ENCODE assay signal across 9 mouse cellular contexts in genomic region chr8:117115676-117116446, GRCm38 (mm10). TPM values are rescaled to one million over a fixed set of nuclear protein-coding genes. Genes with fewer than 3 reads are reported as not detected.
DNase-seq lines count a peak whose midpoint lies in the region; ATAC-seq lines count a peak whose summit lies in the region.
"Had no signal": no experiment of that assay in that cellular context is flagged by ENCODE, and none has a peak within 500 bp of the region (broad histone marks: within the 10 kb centered on the region; RNA-seq: fewer than 3 reads in every experiment).

No protein-coding gene starts in this region.

- no peaks in the 10 kb centered on the region for H3K9me3 ChIP-seq in hindbrain, embryonic 16.5 days (ENCODE audit: control insufficient read depth, low read length)
- no peaks in the 10 kb centered on the region for H3K9me3 ChIP-seq in liver, embryonic 13.5 days (replicated peaks)
- no peaks in the 10 kb centered on the region for H3K9me3 ChIP-seq in neural tube, embryonic 15.5 days (replicated peaks)

- peak overlapping the region; percentile 27; the same call in 1 of the 2 replicates for H3K4me2 ChIP-seq in hindbrain, embryonic 16.5 days (ENCODE audit: low read length)
- H3K4me2 ChIP-seq in liver, embryonic 13.5 days, result peak overlapping the region; percentile 44
- peak overlapping the region; percentile 34 for H3K4me2 ChIP-seq in neural tube, embryonic 15.5 days

- H3K9ac ChIP-seq in hindbrain, embryonic 16.5 days (ENCODE audit: low read depth, low read length), result no peak overlapping the region
- 0 out of 2 replicates have a peak overlapping the region, but pooled peaks have one; percentile 10 for H3K9ac ChIP-seq in liver, embryonic 13.5 days
- no peak overlapping the region for H3K9ac ChIP-seq in neural tube, embryonic 15.5 days (replicated peaks)

- DNase-seq in 416B (ENCODE audit: low read depth), result peak; percentile 73
- peak; percentile 13 for DNase-seq in adrenal gland, postnatal 25 days
- DNase-seq in liver, embryonic 13.5 days, result peak; percentile 47
- no peak for DNase-seq in gastrocnemius, postnatal 25 days

- ATAC-seq in erythroblast, adult 5-6 weeks (replicated peaks; ENCODE audit: low FRiP score, poor library complexity, severe bottlenecking), result peak; percentile 61
- ATAC-seq in hindbrain, embryonic 16.5 days, result no peak
- peak; percentile 76 for ATAC-seq in liver, embryonic 13.5 days (ENCODE audit: low read depth)
- ATAC-seq in neural tube, embryonic 15.5 days (ENCODE audit: low FRiP score), result peak; percentile 21; the same call in 1 of the 2 replicates
- no peak for ATAC-seq in activated CD4-positive, CD25-positive, alpha-beta regulatory T cell, adult 4 months

- no peaks in the 10 kb centered on the region for H3K36me3 ChIP-seq in hindbrain, embryonic 16.5 days (ENCODE audit: control insufficient read depth, insufficient read depth, low read length)
- no peaks in the 10 kb centered on the region for H3K36me3 ChIP-seq in liver, embryonic 13.5 days
- H3K36me3 ChIP-seq in neural tube, embryonic 15.5 days, result no peaks in the 10 kb centered on the region

- H3K27ac ChIP-seq in hindbrain, embryonic 16.5 days (ENCODE audit: low read depth, low read length), result no peak overlapping the region
- peak overlapping the region; percentile 43 for H3K27ac ChIP-seq in liver, embryonic 13.5 days
- no peak overlapping the region for H3K27ac ChIP-seq in neural tube, embryonic 15.5 days (replicated peaks)

- H3K4me1 ChIP-seq in hindbrain, embryonic 16.5 days (ENCODE audit: control insufficient read depth, insufficient read depth, low read depth, low read length), result peaks cover 4% of the 10 kb centered on the region
- peaks cover 26% of the 10 kb centered on the region for H3K4me1 ChIP-seq in liver, embryonic 13.5 days (replicated peaks)
- H3K4me1 ChIP-seq in neural tube, embryonic 15.5 days, result peaks cover 13% of the 10 kb centered on the region

- no peak overlapping the region for H3K4me3 ChIP-seq in hindbrain, embryonic 16.5 days (ENCODE audit: low read length)
- 0 out of 2 replicates have a peak overlapping the region, but pooled peaks have one; percentile 1 for H3K4me3 ChIP-seq in liver, embryonic 13.5 days (replicated peaks)
- no peak overlapping the region for H3K4me3 ChIP-seq in neural tube, embryonic 15.5 days (replicated peaks)

- H3K27me3 ChIP-seq in hindbrain, embryonic 16.5 days (replicated peaks; ENCODE audit: control insufficient read depth, insufficient read depth, low read length), result no peaks in the 10 kb centered on the region
- H3K27me3 ChIP-seq in liver, embryonic 13.5 days, result no peaks in the 10 kb centered on the region
- H3K27me3 ChIP-seq in neural tube, embryonic 15.5 days (replicated peaks), result no peaks in the 10 kb centered on the region

- 16% methylated on average over 13 of the region's 13 CpGs for WGBS in hindbrain, embryonic 16.5 days
- 11% methylated on average over 13 of the region's 13 CpGs for WGBS in liver, embryonic 13.5 days (ENCODE audit: insufficient replicate concordance)
- WGBS in neural tube, embryonic 15.5 days, result 11% methylated on average over 13 of the region's 13 CpGs

RNA-seq across cellular contexts. Expression of gene Bco1, which starts 20.2 kb away (rescaled TPM):
- 0.55 TPM in 1 of 2 replicates, not detected in the other for total RNA-seq in adrenal gland, postnatal 25 days (2021)
- total RNA-seq in erythroblast, adult 5-6 weeks (2015; ENCODE audit: low replicate concordance), result not detected in 2 replicates
- not detected in 2 replicates for total RNA-seq in erythroblast, adult 5-6 weeks (2017; ENCODE audit: low replicate concordance)
- 0.35 and 0.41 TPM in 2 replicates for polyA plus RNA-seq in hindbrain, embryonic 16.5 days (2015; fragmentation: Nextera tagmentation; extraction: Ambion mirVana)
- 8.1 and 9.2 TPM in 2 replicates for polyA plus RNA-seq in liver, embryonic 13.5 days (2015; fragmentation: Nextera tagmentation; extraction: Ambion mirVana)
- polyA plus RNA-seq in neural tube, embryonic 15.5 days (2015; fragmentation: Nextera tagmentation; extraction: Ambion mirVana), result 0.14 and 0.40 TPM in 2 replicates
- polyA plus RNA-seq in activated CD4-positive, CD25-positive, alpha-beta regulatory T cell, adult 4 months (2017; shearing (Covaris generic)), result not detected
- total RNA-seq in gastrocnemius, postnatal 25 days (2021), result not detected
- total RNA-seq: neutrophil, adult 5-6 weeks had no signal

RNA-seq across cellular contexts. Expression of gene Pkd1l2, which starts 33.6 kb away (rescaled TPM):
- total RNA-seq in adrenal gland, postnatal 25 days (2021), result 2.2 and 3.5 TPM in 2 replicates
- total RNA-seq in erythroblast, adult 5-6 weeks (2015; ENCODE audit: low replicate concordance), result not detected in 2 replicates
- not detected in 2 replicates for total RNA-seq in erythroblast, adult 5-6 weeks (2017; ENCODE audit: low replicate concordance)
- polyA plus RNA-seq in hindbrain, embryonic 16.5 days (2015; fragmentation: Nextera tagmentation; extraction: Ambion mirVana), result 0.05 TPM in 2 replicates
- 0.03 TPM in 1 of 2 replicates, not detected in the other for polyA plus RNA-seq in liver, embryonic 13.5 days (2015; fragmentation: Nextera tagmentation; extraction: Ambion mirVana)
- polyA plus RNA-seq in neural tube, embryonic 15.5 days (2015; fragmentation: Nextera tagmentation; extraction: Ambion mirVana), result 0.10 and 0.19 TPM in 2 replicates
- under 1 TPM; 0.31 to 0.74 TPM for polyA plus RNA-seq in activated CD4-positive, CD25-positive, alpha-beta regulatory T cell, adult 4 months (2017; shearing (Covaris generic))
- total RNA-seq in gastrocnemius, postnatal 25 days (2021), result under 1 TPM; 0.08 to 0.19 TPM

RNA-seq across cellular contexts. Expression of gene Gan, which starts 42.1 kb away (rescaled TPM):
- 9.4 and 13.3 TPM in 2 replicates for total RNA-seq in adrenal gland, postnatal 25 days (2021)
- 18.1 and 25.9 TPM in 2 replicates for total RNA-seq in erythroblast, adult 5-6 weeks (2015; ENCODE audit: low replicate concordance)
- total RNA-seq in erythroblast, adult 5-6 weeks (2017; ENCODE audit: low replicate concordance), result 29.7 and 31.4 TPM in 2 replicates
- 2.8 TPM in 2 replicates for polyA plus RNA-seq in hindbrain, embryonic 16.5 days (2015; fragmentation: Nextera tagmentation; extraction: Ambion mirVana)
- 1.1 and 1.3 TPM in 2 replicates for polyA plus RNA-seq in liver, embryonic 13.5 days (2015; fragmentation: Nextera tagmentation; extraction: Ambion mirVana)
- polyA plus RNA-seq in neural tube, embryonic 15.5 days (2015; fragmentation: Nextera tagmentation; extraction: Ambion mirVana), result 2.2 and 2.3 TPM in 2 replicates
- polyA plus RNA-seq in activated CD4-positive, CD25-positive, alpha-beta regulatory T cell, adult 4 months (2017; shearing (Covaris generic)), result 1 to 10 TPM; 2.1 to 2.2 TPM
- 1 to 10 TPM; 4.0 to 4.9 TPM for total RNA-seq in gastrocnemius, postnatal 25 days (2021)

Comparison
In these comparisons a context has a peak if more than half of its experiments do, and no peak if none do; other contexts are left out.
1. ATAC-seq: peak in erythroblast, adult 5-6 weeks (single experiment), liver, embryonic 13.5 days (single experiment) and neural tube, embryonic 15.5 days (single experiment); none in hindbrain, embryonic 16.5 days (single experiment) and activated CD4-positive, CD25-positive, alpha-beta regulatory T cell, adult 4 months (single experiment).
2. Peak in every context shown above with its lines, with median percentiles within 50 percentile points of each other: H3K4me2 ChIP-seq.